Mouse (Mus musculus): ENCODE results near the gene Spata1.

The Spata1 gene

GRCm38 (mm10) chr3:146418901-146419300 lies 80.7 kb downstream of the Spata1 start:
- DNase-seq: no peak

- DNase-seq: no peak
Observed at GRCm38 (mm10) chr3:146417873-146418272, 81.7 kb downstream of the Spata1 start.

- DNase-seq: peak; percentile 73
Observed at GRCm38 (mm10) chr3:146414555-146414954, 85.0 kb downstream of the Spata1 start.

- DNase-seq: no peak
Observed at GRCm38 (mm10) chr3:146413992-146414391, 85.6 kb downstream of the Spata1 start.

GRCm38 (mm10) chr3:146413016-146413415 lies 86.5 kb downstream of the Spata1 start:
- DNase-seq: no peak

- DNase-seq: no peak
Observed at GRCm38 (mm10) chr3:146412480-146412879, 87.1 kb downstream of the Spata1 start.

- DNase-seq: no peak
Observed at GRCm38 (mm10) chr3:146412008-146412407, 87.5 kb downstream of the Spata1 start.

- no peak for DNase-seq
Observed at GRCm38 (mm10) chr3:146410114-146410513, 89.4 kb downstream of the Spata1 start.

Data from kidney, adult 9 months (tissue).